Mouse (Mus musculus) left cerebral cortex, adult 2 months (tissue): ENCODE measurements around the gene Olfr1310. TPM values are rescaled to one million over a fixed set of nuclear protein-coding genes. Genes with fewer than 3 reads are reported as not detected.
"Not testable (repeated sequence)": the region's sequence is repeated elsewhere in the genome, so short reads cannot be mapped to it uniquely, and the experiment has no call there.

ENCODE experiments used
- DNase-seq, 2 experiments: peaks; one replicate each; pipeline ENCODE4 v3.0.0; 2021 to 2022; ENCODE audit warnings: low spot score in 2 of 2, mixed read lengths in 1 of 2; ENCODE audit errors: extremely low spot score in 1 of 2
- H3K27ac ChIP-seq: fragments of 200-600 bp; 2 replicates; pipeline ENCODE4 v1.8.1; 2022
- H3K4me3 ChIP-seq: fragments of 200-600 bp; 2 replicates; pipeline ENCODE4 v1.8.1; 2022
- CTCF ChIP-seq: fragments of 200-600 bp; IDR thresholded peaks from 2 replicates; pipeline ENCODE4 v1.8.1; 2022; ENCODE audit warnings: antibody characterized with exemption, mild to moderate bottlenecking, moderate library complexity
- intact Hi-C: fragments of 180-260 bp; cut with DNase I; formaldehyde crosslinking; loops from one replicate; pipeline ENCODE4 v1.15.1; 2025
- long read RNA-seq, 2 experiments: library from polyadenylated mRNA; stranded (forward); transcript quantifications; one replicate each; pipeline ENCODE4 v2.0.0; 2021; ENCODE audit warnings: borderline mapping rate in 2 of 2
- total RNA-seq, 2 experiments: library from RNA; stranded (reverse); gene quantifications; 2 replicates each; pipeline ENCODE4 v1.2.3; 2021

Olfr1310 gene
- not detected for total RNA-seq
- long read RNA-seq, experiment 1 = 0 reads
- long read RNA-seq, experiment 2 = 0 reads

GRCm38 (mm10) chr2:112012608-112013007, at the start of gene Olfr1310:
TSS of gene Olfr1310 (minus strand) at chr2:112012708.
- intact Hi-C loops = no loop called here
- H3K27ac ChIP-seq = no peak within 1 kb of the TSS
- DNase-seq = no peak
- no peak within 1 kb of the TSS for H3K4me3 ChIP-seq
- no peak for TF ChIP-seq CTCF

- DNase-seq = no peak
- intact Hi-C loops = no loop called here
- Histone ChIP-seq H3K4me3 (no peak within 1 kb of the TSS), H3K27ac (no peak within 1 kb of the TSS)
- no peak for TF ChIP-seq CTCF
Measured at GRCm38 (mm10) chr2:112050138-112050537, 37.6 kb upstream of the Olfr1310 start, which contains the start of gene Olfr1312. TSS of gene Olfr1312 (minus strand) at chr2:112050238.

GRCm38 (mm10) chr2:112026971-112027370, 14.5 kb upstream of the Olfr1310 start:
- intact Hi-C loops, DNase-seq, H3K4me3 ChIP-seq, H3K27ac ChIP-seq: not testable (repeated sequence)

DNA sequence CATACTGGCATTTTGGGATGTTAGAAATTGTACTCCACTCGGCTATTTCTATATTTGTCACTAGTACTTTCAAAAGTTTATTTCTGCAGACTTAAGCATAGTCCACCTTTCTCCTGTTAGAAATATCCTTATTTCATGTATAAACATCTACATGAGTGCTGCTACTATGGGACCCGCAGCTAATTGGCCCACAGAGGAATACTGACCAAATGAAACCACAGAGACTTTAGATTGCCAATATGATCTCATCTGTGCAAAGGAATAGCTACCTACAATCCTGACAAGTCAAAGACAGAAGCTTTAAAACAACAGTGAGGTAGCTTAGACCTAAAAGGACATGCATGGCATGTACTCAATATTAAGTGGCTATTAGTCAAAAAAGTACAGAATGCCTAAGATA, 11.8 kb upstream of the Olfr1310 start, which contains the start of gene Olfr1311:
Gene Olfr1311, minus strand, starts transcription at position 101 of the 400 bp plus-strand sequence.
- no peak within 1 kb of the TSS for H3K27ac ChIP-seq
- no peak within 1 kb of the TSS for H3K4me3 ChIP-seq
- TF ChIP-seq CTCF = no peak
- DNase-seq = no peak
- intact Hi-C loops = no loop called here

- intact Hi-C loops = no loop called here
- Histone ChIP-seq H3K27ac (no peak overlapping the region), H3K4me3 (no peak overlapping the region)
- no peak for TF ChIP-seq CTCF
- no peak for DNase-seq
Measured at GRCm38 (mm10) chr2:112014900-112015299, 2.4 kb upstream of the Olfr1310 start.

DNA sequence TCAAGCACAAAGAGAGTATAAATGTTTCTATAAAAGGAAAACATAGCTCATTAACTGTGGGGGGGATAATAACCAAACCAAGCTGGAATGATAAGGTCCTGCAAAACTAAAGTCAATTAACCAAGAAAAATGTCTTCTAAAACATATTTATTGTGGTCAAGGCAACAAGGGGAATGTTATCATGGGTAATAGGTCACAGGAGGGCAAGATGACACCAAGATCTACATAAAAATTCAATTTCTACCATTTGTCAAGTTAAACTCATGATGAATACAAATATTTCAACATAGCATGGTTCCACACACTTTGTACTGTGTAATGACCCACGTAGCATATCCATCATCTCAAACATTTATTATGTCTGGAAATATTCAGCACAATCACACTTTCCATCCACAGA, 22.3 kb downstream of the Olfr1310 start, which contains the start of gene Olfr1309:
Gene Olfr1309, minus strand, starts transcription at position 101 of the 400 bp plus-strand sequence.
- Histone ChIP-seq H3K4me3 (no peak within 1 kb of the TSS), H3K27ac (no peak within 1 kb of the TSS)
- no peak for DNase-seq
- no peak for TF ChIP-seq CTCF
- intact Hi-C loops = no loop called here

DNA sequence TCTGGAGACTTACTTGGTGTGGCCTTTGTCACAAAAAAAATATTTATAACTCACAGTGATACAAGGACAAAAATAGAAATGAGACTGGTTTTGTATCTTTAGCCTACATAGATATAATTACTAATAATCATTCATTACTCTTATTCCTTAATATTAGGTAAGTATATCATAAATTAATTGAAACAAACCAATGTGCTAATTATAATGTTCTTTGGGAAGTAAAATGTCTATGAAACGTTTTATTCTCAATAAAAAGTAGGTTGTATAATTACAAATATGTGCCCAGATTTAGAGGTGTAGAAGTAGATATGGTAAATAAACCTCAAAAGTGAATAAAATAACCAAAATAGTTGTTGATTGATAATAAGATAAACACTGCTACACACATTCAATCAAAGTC, 47.7 kb downstream of the Olfr1310 start, which contains the start of gene Olfr1308:
Gene Olfr1308, minus strand, starts transcription at position 101 of the 400 bp plus-strand sequence.
- TF ChIP-seq CTCF = no peak
- Histone ChIP-seq H3K27ac (no peak within 1 kb of the TSS), H3K4me3 (no peak within 1 kb of the TSS)
- DNase-seq = no peak
- intact Hi-C loops = no loop called here

Other genes starting within 250 kb of the Olfr1310 start
- gene Olfr1302, start 235.3 kb downstream of the Olfr1310 start, total RNA-seq = not detected
- not detected for gene Olfr1303, start 192.4 kb downstream of the Olfr1310 start, total RNA-seq
- not detected for gene Olfr1305, start 135.6 kb downstream of the Olfr1310 start, total RNA-seq
- gene Olfr1306, start 96.4 kb downstream of the Olfr1310 start, total RNA-seq = not detected
- under 1 TPM; 0.02 to 0.07 TPM for gene Olfr1307, start 63.3 kb downstream of the Olfr1310 start, total RNA-seq
- gene Olfr1308, start 47.8 kb downstream of the Olfr1310 start, total RNA-seq = not detected
- gene Olfr1309, start 22.4 kb downstream of the Olfr1310 start, total RNA-seq = not detected
- gene Olfr1311, start 11.7 kb upstream of the Olfr1310 start, total RNA-seq = not detected
- not detected for gene Olfr1312, start 37.5 kb upstream of the Olfr1310 start, total RNA-seq
- not detected for gene Olfr1313, start 65.1 kb upstream of the Olfr1310 start, total RNA-seq
- not detected for gene Olfr1314, start 84.1 kb upstream of the Olfr1310 start, total RNA-seq
- not detected for gene Olfr1315-ps1, start 102.7 kb upstream of the Olfr1310 start, total RNA-seq
- not detected for gene Olfr1316, start 122.3 kb upstream of the Olfr1310 start, total RNA-seq
- gene Olfr1317, start 127.6 kb upstream of the Olfr1310 start, total RNA-seq = not detected
- not detected for gene Olfr1318, start 141.5 kb upstream of the Olfr1310 start, total RNA-seq
- gene Lpcat4, start 226.8 kb upstream of the Olfr1310 start, total RNA-seq = 100 to 1,000 TPM; 150 to 164 TPM
- gene Nutm1, start 246.6 kb upstream of the Olfr1310 start, total RNA-seq = not detected
- 10 to 100 TPM; 46.0 to 46.4 TPM for gene Nop10, start 249.2 kb upstream of the Olfr1310 start, total RNA-seq